Mouse (Mus musculus): ENCODE results near the gene Ipo8. TPM values are rescaled to one million over a fixed set of nuclear protein-coding genes. Genes with fewer than 3 reads are reported as not detected.

Gene Ipo8
- total RNA-seq (2021) (10 to 100 TPM; 21.8 to 23.6 TPM), polyA plus RNA-seq (2012; rRNA removed) (9.9 and 17.5 TPM in 2 replicates)
- long read RNA-seq, full-length matches to known transcripts, result 6 of 13 reads
- long read RNA-seq, partial matches to known transcripts, result 6 of 13 reads
- long read RNA-seq, other reads (novel, unspliced or antisense), result 1 of 13 reads

DNA sequence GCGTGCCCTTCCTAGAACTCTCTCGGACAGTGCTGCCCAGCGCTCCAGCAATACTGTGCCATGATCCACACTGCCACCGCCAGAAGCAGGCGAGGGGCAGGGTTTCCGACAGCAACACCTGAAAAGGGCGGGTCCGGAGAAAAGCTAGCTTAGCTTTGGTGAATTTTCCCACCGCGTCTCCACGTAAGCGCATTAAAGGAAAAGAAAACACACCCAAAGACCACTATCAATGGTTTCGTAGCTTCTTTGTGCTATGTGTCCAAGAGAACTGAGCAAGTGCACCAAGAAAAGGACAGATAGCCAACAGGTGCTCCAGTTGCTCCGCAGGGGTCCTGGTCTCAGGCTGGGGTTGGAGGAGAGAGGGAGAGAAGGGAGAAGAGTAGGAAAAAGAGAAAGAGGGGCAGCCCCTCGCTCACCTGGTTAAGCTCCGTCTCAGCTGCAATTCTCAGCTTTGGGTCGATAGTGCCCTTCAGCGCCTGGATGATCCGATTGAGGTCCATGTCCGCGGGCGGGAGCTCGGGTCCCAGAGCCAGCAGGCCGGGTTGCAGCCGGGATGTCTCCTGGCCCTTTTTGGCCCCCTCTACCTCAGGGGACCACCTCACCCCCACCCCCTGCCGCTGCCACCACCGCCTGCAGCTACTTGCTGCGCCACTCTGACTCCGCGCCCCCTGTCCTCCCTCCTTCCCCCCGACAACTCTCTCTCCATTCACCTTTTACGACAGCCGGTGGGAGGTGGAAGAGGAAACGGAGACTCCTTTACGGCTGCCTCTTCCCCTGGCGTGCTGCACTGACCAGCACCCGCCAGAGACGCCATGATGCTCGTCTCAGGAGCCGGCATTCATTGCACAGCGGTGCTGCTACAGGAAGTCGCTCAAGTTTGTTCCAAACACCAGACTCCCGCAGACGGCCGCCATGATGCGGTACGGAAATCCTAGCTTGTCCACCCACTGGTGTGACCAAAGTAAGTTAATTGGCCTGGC, at the start of gene Ipo8:
Ipo8 (minus strand) TSS at position 720 of the 980 bp plus-strand sequence.
- peak; percentile 88 to 94 for DNase-seq
- Histone ChIP-seq H3K9ac (ENCODE audit: low read depth, low read length) (peak within 1 kb of the TSS; percentile 85), H3K4me3 (peak within 1 kb of the TSS; percentile 51), H3K27ac (peak within 1 kb of the TSS; percentile 72), H3K79me2 (replicated peaks; ENCODE audit: control insufficient read depth, insufficient read depth, low read length) (no peaks in the 10 kb centered on the region; the same call in 1 of the 2 replicates), H3K36me3 (ENCODE audit: control insufficient read depth, insufficient read depth, low read length) (no peaks in the 10 kb centered on the region; the same call in 1 of the 2 replicates), H3K27me3 (ENCODE audit: control insufficient read depth, insufficient read depth, low read length) (no peaks in the 10 kb centered on the region), H3K4me1 (ENCODE audit: control insufficient read depth, insufficient read depth, low read length) (peaks cover 1% of the 10 kb centered on the region; the same call in 1 of the 2 replicates)
- intact Hi-C loops (cut with DNase I), result loop anchor here (2.0 to 5.0 kb wide), 3 partner anchors 64 to 619 kb away; partner anchors contain the start of genes Ergic2 and Sinhcaf
- peak; percentile 29 for TF ChIP-seq CTCF (IDR thresholded peaks at IDR 0.05)
- TF ChIP-seq POLR2A (IDR thresholded peaks at IDR 0.05; ENCODE audit: insufficient read depth, low read depth, low read length), result peak; percentile 65
- TF ChIP-seq EP300 (IDR thresholded peaks at IDR 0.05; ENCODE audit: insufficient read depth, low read depth, low read length), result peak; percentile 85; the same call in 1 of the 2 replicates
- WGBS, result under 1% methylated on average over 46 of the region's 47 CpGs

DNA sequence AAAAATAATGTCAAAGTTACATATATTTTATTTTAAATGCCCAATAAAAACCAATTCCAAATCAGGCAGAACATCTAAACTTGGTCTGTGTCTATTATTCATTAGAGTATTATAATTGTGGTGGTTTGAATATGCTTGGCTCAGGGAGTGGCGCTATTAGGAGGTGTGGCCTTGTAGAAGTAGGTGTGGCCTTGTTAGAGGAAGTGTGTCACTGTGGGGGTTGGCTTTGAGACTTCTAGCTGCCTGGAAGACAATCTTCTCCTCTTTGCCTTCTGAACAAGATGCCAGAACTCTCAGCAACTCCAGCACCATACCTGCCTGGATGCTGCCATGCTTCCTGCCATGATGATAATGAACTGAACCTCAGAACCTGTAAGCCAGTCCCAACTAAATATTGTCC, 42.6 kb upstream of the Ipo8 start:
- Histone ChIP-seq H3K4me1 (ENCODE audit: control insufficient read depth, insufficient read depth, low read length) (no peaks in the 10 kb centered on the region), H3K4me3 (no peak overlapping the region), H3K27me3 (ENCODE audit: control insufficient read depth, insufficient read depth, low read length) (no peaks in the 10 kb centered on the region), H3K27ac (no peak overlapping the region), H3K36me3 (ENCODE audit: control insufficient read depth, insufficient read depth, low read length) (no peaks in the 10 kb centered on the region), H3K79me2 (replicated peaks; ENCODE audit: control insufficient read depth, insufficient read depth, low read length) (no peaks in the 10 kb centered on the region), H3K9ac (ENCODE audit: low read depth, low read length) (no peak overlapping the region)
- no peak for DNase-seq
- TF ChIP-seq POLR2A (IDR thresholded peaks at IDR 0.05; ENCODE audit: insufficient read depth, low read depth, low read length) (no peak), EP300 (IDR thresholded peaks at IDR 0.05; ENCODE audit: insufficient read depth, low read depth, low read length) (no peak), CTCF (IDR thresholded peaks at IDR 0.05) (no peak)
- 92% methylated on average over 1 of the region's 1 CpGs for WGBS
- intact Hi-C loops (cut with DNase I), result no loop called here

- H3K79me2 ChIP-seq (replicated peaks; ENCODE audit: control insufficient read depth, insufficient read depth, low read length), result no peaks in the 10 kb centered on the region
- no peaks in the 10 kb centered on the region for H3K27me3 ChIP-seq (ENCODE audit: control insufficient read depth, insufficient read depth, low read length)
- no peak overlapping the region for H3K9ac ChIP-seq (ENCODE audit: low read depth, low read length)
- intact Hi-C loops (cut with DNase I), result no loop called here
- TF ChIP-seq EP300 (IDR thresholded peaks at IDR 0.05; ENCODE audit: insufficient read depth, low read depth, low read length) (no peak), POLR2A (IDR thresholded peaks at IDR 0.05; ENCODE audit: insufficient read depth, low read depth, low read length) (no peak), CTCF (IDR thresholded peaks at IDR 0.05) (no peak)
- no peaks in the 10 kb centered on the region for H3K4me1 ChIP-seq (ENCODE audit: control insufficient read depth, insufficient read depth, low read length)
- H3K4me3 ChIP-seq, result no peak overlapping the region
- H3K27ac ChIP-seq, result no peak overlapping the region
- no peaks in the 10 kb centered on the region for H3K36me3 ChIP-seq (ENCODE audit: control insufficient read depth, insufficient read depth, low read length)
- no peak for DNase-seq
Measured at GRCm38 (mm10) chr6:148845629-148846028, 14.4 kb upstream of the Ipo8 start.

DNA sequence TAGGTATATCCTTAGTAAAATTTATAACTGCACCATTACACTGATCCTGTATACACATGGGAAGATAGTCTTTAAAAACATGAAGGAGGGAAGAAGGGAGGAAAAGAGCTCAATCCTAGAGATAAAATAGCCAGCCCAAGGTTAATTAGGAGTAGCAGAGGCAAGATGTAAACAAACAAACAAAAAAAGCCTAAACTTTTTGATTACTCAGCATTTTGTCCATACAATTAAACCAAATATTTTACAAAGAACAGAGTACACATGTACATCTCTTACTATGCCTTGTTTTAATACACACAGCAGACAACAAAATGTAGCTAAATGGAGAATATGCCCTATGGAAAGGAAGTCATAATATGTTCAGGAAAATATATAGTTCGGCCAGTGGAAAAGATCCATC, 10.5 kb upstream of the Ipo8 start:
- no peak for TF ChIP-seq POLR2A (IDR thresholded peaks at IDR 0.05; ENCODE audit: insufficient read depth, low read depth, low read length)
- TF ChIP-seq CTCF (IDR thresholded peaks at IDR 0.05), result no peak
- no peak for TF ChIP-seq EP300 (IDR thresholded peaks at IDR 0.05; ENCODE audit: insufficient read depth, low read depth, low read length)
- Histone ChIP-seq H3K79me2 (replicated peaks; ENCODE audit: control insufficient read depth, insufficient read depth, low read length) (no peaks in the 10 kb centered on the region), H3K9ac (ENCODE audit: low read depth, low read length) (no peak overlapping the region), H3K4me3 (no peak overlapping the region), H3K36me3 (ENCODE audit: control insufficient read depth, insufficient read depth, low read length) (no peaks in the 10 kb centered on the region), H3K27ac (no peak overlapping the region), H3K27me3 (ENCODE audit: control insufficient read depth, insufficient read depth, low read length) (no peaks in the 10 kb centered on the region), H3K4me1 (ENCODE audit: control insufficient read depth, insufficient read depth, low read length) (no peaks in the 10 kb centered on the region)
- DNase-seq, result no peak
- intact Hi-C loops (cut with DNase I), result no loop called here
- WGBS, result 95% methylated on average over 1 of the region's 1 CpGs

- no peak overlapping the region for H3K9ac ChIP-seq (ENCODE audit: low read depth, low read length)
- H3K27ac ChIP-seq, result no peak overlapping the region
- H3K4me1 ChIP-seq (ENCODE audit: control insufficient read depth, insufficient read depth, low read length), result no peaks in the 10 kb centered on the region
- no peaks in the 10 kb centered on the region for H3K36me3 ChIP-seq (ENCODE audit: control insufficient read depth, insufficient read depth, low read length)
- intact Hi-C loops (cut with DNase I), result no loop called here
- no peak overlapping the region for H3K4me3 ChIP-seq
- TF ChIP-seq CTCF (IDR thresholded peaks at IDR 0.05) (no peak), EP300 (IDR thresholded peaks at IDR 0.05; ENCODE audit: insufficient read depth, low read depth, low read length) (no peak), POLR2A (IDR thresholded peaks at IDR 0.05; ENCODE audit: insufficient read depth, low read depth, low read length) (no peak)
- H3K27me3 ChIP-seq (ENCODE audit: control insufficient read depth, insufficient read depth, low read length), result no peaks in the 10 kb centered on the region
- no peak for DNase-seq
- H3K79me2 ChIP-seq (replicated peaks; ENCODE audit: control insufficient read depth, insufficient read depth, low read length), result no peaks in the 10 kb centered on the region
Measured at GRCm38 (mm10) chr6:148838460-148838859, 7.2 kb upstream of the Ipo8 start.
